ENCODE assay signal across 8 mouse cellular contexts in the genomic region with DNA sequence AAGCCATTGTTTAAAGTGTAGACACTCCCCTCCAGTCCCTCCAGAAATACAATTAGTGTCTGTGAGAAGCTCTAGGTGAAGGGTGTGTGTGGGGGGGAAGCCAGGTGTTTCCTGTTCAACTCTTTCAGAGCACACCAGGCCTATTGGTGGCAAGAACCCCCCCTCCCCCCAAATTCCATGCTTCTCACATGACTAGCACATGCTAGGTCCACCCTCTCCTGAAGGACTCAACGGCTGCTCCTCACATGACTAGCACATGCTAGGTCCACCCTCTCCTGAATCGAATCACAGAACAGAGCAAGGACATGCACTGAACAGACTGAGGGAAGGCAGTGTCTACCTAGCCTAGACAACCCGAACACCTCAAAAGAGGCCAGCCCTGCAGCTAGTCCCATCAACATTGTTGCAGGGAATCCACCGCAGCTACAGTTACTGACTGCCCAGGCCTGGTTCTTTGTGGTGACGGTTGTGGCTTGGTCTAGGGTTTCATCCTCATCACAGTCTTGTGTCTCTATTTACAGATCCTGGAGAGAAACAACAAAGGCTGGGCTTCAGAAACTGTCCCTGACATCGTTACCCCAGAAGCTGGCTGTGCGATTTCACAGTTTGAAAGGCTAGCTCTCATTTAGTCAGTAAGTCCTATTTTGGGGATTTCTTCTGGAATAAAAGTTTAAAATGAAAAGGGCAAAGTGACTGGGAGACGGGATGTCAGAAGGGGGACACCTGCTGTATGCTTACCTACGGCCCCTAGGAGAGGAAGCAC. TPM values are rescaled to one million over a fixed set of nuclear protein-coding genes. Genes with fewer than 3 reads are reported as not detected.
A peak's percentile ranks its signal among the peaks of the same experiment; 100 is the strongest.
DNase-seq lines count a peak whose midpoint lies in the region; ATAC-seq lines count a peak whose summit lies in the region.

No protein-coding gene starts in this region.

- 79% methylated on average over 9 of the region's 9 CpGs for WGBS in forebrain, embryonic 15.5 days
- 86% methylated on average over 9 of the region's 9 CpGs for WGBS in limb, embryonic 15.5 days

- peak overlapping the region; percentile 69 for H3K4me3 ChIP-seq in forebrain, embryonic 15.5 days
- H3K4me3 ChIP-seq in limb, embryonic 15.5 days = peak overlapping the region; percentile 64; the same call in 1 of the 2 replicates

- no peak for ATAC-seq in forebrain, embryonic 15.5 days (replicated peaks)
- no peak for ATAC-seq in limb, embryonic 15.5 days (ENCODE audit: insufficient number of reproducible peaks, low FRiP score, low TSS enrichment, low read depth)
- ATAC-seq in frontal cortex, adult (ENCODE audit: low TSS enrichment) = no peak

- peak overlapping the region; percentile 61 for H3K4me2 ChIP-seq in forebrain, embryonic 15.5 days (replicated peaks)
- H3K4me2 ChIP-seq in limb, embryonic 15.5 days = peak overlapping the region; percentile 57

- no peaks in the 10 kb centered on the region; the same call in 1 of the 2 replicates for H3K27me3 ChIP-seq in forebrain, embryonic 15.5 days
- no peaks in the 10 kb centered on the region for H3K27me3 ChIP-seq in limb, embryonic 15.5 days

- H3K36me3 ChIP-seq in forebrain, embryonic 15.5 days = no peaks in the 10 kb centered on the region
- H3K36me3 ChIP-seq in limb, embryonic 15.5 days = no peaks in the 10 kb centered on the region

- peak; percentile 13 for DNase-seq in retina, embryonic 14.5 days (ENCODE audit: low spot score)
- no peak for DNase-seq in retina, postnatal 1 day
- DNase-seq in thymus, adult 18-20 months = peak; percentile 71 to 84
- no peak for DNase-seq in cerebellum, adult 11 months
- no peak for DNase-seq in kidney, postnatal 36 days

- H3K27ac ChIP-seq in forebrain, embryonic 15.5 days (replicated peaks) = peak overlapping the region; percentile 69; the same call in 1 of the 2 replicates
- H3K27ac ChIP-seq in limb, embryonic 15.5 days = peak overlapping the region; percentile 91; the same call in 1 of the 2 replicates

- H3K4me1 ChIP-seq in forebrain, embryonic 15.5 days = peaks cover 32% of the 10 kb centered on the region
- H3K4me1 ChIP-seq in limb, embryonic 15.5 days = peaks cover 25% of the 10 kb centered on the region

- no peaks in the 10 kb centered on the region for H3K9me3 ChIP-seq in forebrain, embryonic 15.5 days
- no peaks in the 10 kb centered on the region for H3K9me3 ChIP-seq in limb, embryonic 15.5 days

- H3K9ac ChIP-seq in forebrain, embryonic 15.5 days (replicated peaks) = no peak overlapping the region
- H3K9ac ChIP-seq in limb, embryonic 15.5 days = 0 out of 2 replicates have a peak overlapping the region, but pooled peaks have one; percentile 38

RNA-seq across cellular contexts. Expression of a gene that starts 1.2 kb away (rescaled TPM):
- 147 TPM in 2 replicates for polyA plus RNA-seq in forebrain, embryonic 15.5 days (2015; fragmentation: Nextera tagmentation; extraction: Ambion mirVana)
- polyA plus RNA-seq in limb, embryonic 15.5 days (2015; fragmentation: Nextera tagmentation; extraction: Ambion mirVana) = 90.9 and 97.2 TPM in 2 replicates

RNA-seq across cellular contexts. Expression of a gene that starts 9.8 kb away (rescaled TPM):
- polyA plus RNA-seq in forebrain, embryonic 15.5 days (2015; fragmentation: Nextera tagmentation; extraction: Ambion mirVana) = not detected in 2 replicates
- not detected in 2 replicates for polyA plus RNA-seq in limb, embryonic 15.5 days (2015; fragmentation: Nextera tagmentation; extraction: Ambion mirVana)

Comparison
In these comparisons a context has a peak if more than half of its experiments do, and no peak if none do; other contexts are left out.
1. DNase-seq: peak in retina, embryonic 14.5 days (single experiment) and thymus, adult 18-20 months (2 of 2); none in retina, postnatal 1 day (single experiment), cerebellum, adult 11 months (single experiment) and kidney, postnatal 36 days (0 of 2).